Mouse (Mus musculus): ENCODE measurements around the gene Cd248. TPM values are rescaled to one million over a fixed set of nuclear protein-coding genes. Genes with fewer than 3 reads are reported as not detected.

Cd248 gene
- polyA plus RNA-seq, 1 experiment = 24.7 TPM

DNA sequence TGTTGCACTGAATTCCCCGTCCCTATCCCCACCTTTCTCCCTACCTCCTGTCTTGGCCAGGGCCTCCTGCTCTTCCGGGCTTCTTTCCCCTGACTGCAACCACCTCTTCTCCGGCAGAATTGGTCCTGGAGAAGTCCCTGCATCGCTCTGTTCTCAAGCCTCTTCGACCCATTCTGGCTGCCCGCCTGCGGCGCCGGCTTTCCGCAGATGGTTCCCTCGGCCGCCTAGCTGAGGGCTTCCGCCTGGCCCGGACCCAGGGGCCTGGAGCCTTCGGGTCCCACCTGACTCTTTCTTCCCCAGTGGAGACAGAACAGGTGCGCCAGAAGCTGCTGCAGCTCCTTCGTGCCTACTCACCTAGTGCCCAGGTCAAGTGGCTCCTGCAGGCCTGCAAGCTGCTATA lies 15.0 kb upstream of the Cd248 start:
- DNase-seq (ENCODE audit: low read depth) = no peak
- no peak for TF ChIP-seq CTCF (IDR thresholded peaks at IDR 0.05; ENCODE audit: borderline replicate concordance, extremely low read depth, insufficient read depth, insufficient read length)
- no peak for TF ChIP-seq POLR2A (IDR thresholded peaks at IDR 0.05; ENCODE audit: borderline replicate concordance, extremely low read depth, insufficient read depth, insufficient read length, poor library complexity, severe bottlenecking)

GRCm38 (mm10) chr19:5053909-5054308 lies 14.0 kb upstream of the Cd248 start:
- peak; percentile 34 for DNase-seq (ENCODE audit: low read depth)
- TF ChIP-seq POLR2A (IDR thresholded peaks at IDR 0.05; ENCODE audit: borderline replicate concordance, extremely low read depth, insufficient read depth, insufficient read length, poor library complexity, severe bottlenecking) (no peak), CTCF (IDR thresholded peaks at IDR 0.05; ENCODE audit: borderline replicate concordance, extremely low read depth, insufficient read depth, insufficient read length) (peak; percentile 80)

GRCm38 (mm10) chr19:5056251-5056650 lies 11.6 kb upstream of the Cd248 start:
- DNase-seq (ENCODE audit: low read depth) = peak; percentile 77
- TF ChIP-seq CTCF (IDR thresholded peaks at IDR 0.05; ENCODE audit: borderline replicate concordance, extremely low read depth, insufficient read depth, insufficient read length) (peak; percentile 93), POLR2A (IDR thresholded peaks at IDR 0.05; ENCODE audit: borderline replicate concordance, extremely low read depth, insufficient read depth, insufficient read length, poor library complexity, severe bottlenecking) (no peak)

DNA sequence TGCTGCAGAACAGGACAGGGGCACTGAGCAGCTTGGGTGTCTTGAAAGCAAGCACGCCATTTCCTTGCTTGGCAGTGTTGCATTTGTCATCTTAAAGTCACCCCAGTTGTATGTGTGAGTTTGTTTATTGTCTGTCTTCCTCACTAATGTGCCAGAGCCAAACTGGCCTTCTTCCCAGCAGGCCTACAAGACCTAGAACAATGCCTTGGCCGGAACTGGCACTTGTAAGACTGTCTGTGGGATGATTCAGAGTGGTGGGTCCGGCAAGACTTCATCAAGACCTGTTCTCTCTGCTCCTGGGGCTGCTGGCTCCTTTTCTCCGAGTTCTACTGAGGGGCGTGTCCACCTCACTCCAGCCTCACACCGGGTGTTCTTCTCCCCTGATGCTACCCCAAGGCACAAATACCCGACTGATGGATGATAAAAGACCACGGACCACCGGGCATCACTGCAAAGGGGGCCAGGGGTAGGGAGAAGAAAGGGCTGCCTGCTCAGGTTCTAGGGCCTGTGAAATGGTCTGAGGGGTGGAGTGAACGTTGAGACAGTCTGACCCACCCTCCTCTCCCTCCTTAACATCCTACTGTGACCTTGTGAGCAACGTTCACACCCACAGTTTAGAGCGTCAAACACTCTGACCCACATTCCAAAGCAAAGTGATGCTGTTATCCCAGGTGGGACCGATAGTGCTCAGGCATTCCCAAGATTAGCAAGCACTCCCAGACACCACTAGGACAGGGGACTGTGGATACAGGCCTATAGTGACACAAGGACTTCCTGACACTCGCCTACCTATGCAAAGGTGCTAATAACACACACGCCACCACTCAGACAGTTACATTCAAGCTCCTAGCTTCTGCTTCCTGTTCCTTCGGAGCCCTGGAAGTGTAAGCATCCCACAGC lies 9.8 kb upstream of the Cd248 start:
- no peak for DNase-seq (ENCODE audit: low read depth)
- TF ChIP-seq CTCF (IDR thresholded peaks at IDR 0.05; ENCODE audit: borderline replicate concordance, extremely low read depth, insufficient read depth, insufficient read length) (no peak), POLR2A (IDR thresholded peaks at IDR 0.05; ENCODE audit: borderline replicate concordance, extremely low read depth, insufficient read depth, insufficient read length, poor library complexity, severe bottlenecking) (no peak)

- TF ChIP-seq CTCF (IDR thresholded peaks at IDR 0.05; ENCODE audit: borderline replicate concordance, extremely low read depth, insufficient read depth, insufficient read length) = no peak
- no peak for TF ChIP-seq POLR2A (IDR thresholded peaks at IDR 0.05; ENCODE audit: borderline replicate concordance, extremely low read depth, insufficient read depth, insufficient read length, poor library complexity, severe bottlenecking)
These were observed 8.8 kb upstream of the Cd248 start for GRCm38 (mm10) chr19:5058801-5059771.

GRCm38 (mm10) chr19:5060365-5061330 lies 7.2 kb upstream of the Cd248 start:
- TF ChIP-seq CTCF (IDR thresholded peaks at IDR 0.05; ENCODE audit: borderline replicate concordance, extremely low read depth, insufficient read depth, insufficient read length) (no peak), POLR2A (IDR thresholded peaks at IDR 0.05; ENCODE audit: borderline replicate concordance, extremely low read depth, insufficient read depth, insufficient read length, poor library complexity, severe bottlenecking) (no peak)
- DNase-seq (ENCODE audit: low read depth) = no peak

More at GRCm38 (mm10) chr19:5058801-5059771, 8.8 kb upstream of the Cd248 start:
- no peak for DNase-seq (ENCODE audit: low read depth)

DNA sequence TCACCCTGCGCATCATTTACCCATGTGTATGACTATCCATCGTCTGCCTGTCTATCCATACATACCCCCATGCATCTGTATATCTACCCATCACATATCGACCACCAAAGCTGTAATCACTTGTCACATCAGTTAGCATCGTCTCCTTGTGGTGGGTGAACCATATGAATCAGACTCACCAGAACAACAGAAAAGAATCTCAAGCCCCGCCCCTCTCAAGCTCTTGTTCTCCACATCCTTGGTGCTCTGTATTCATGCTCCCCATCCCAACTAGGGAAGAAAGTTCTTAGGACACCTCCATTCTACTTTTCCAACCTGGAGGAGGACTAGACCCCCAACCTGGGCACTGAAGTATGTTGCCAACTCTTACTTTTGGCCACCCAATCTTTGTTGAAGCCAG lies 5.8 kb upstream of the Cd248 start:
- no peak for TF ChIP-seq POLR2A (IDR thresholded peaks at IDR 0.05; ENCODE audit: borderline replicate concordance, extremely low read depth, insufficient read depth, insufficient read length, poor library complexity, severe bottlenecking)
- no peak for TF ChIP-seq CTCF (IDR thresholded peaks at IDR 0.05; ENCODE audit: borderline replicate concordance, extremely low read depth, insufficient read depth, insufficient read length)
- DNase-seq (ENCODE audit: low read depth) = no peak

GRCm38 (mm10) chr19:5062446-5062845 lies 5.4 kb upstream of the Cd248 start:
- TF ChIP-seq CTCF (IDR thresholded peaks at IDR 0.05; ENCODE audit: borderline replicate concordance, extremely low read depth, insufficient read depth, insufficient read length) (no peak), POLR2A (IDR thresholded peaks at IDR 0.05; ENCODE audit: borderline replicate concordance, extremely low read depth, insufficient read depth, insufficient read length, poor library complexity, severe bottlenecking) (no peak)
- no peak for DNase-seq (ENCODE audit: low read depth)

- no peak for DNase-seq (ENCODE audit: low read depth)
These were observed 2.8 kb upstream of the Cd248 start for GRCm38 (mm10) chr19:5065104-5065503.

More at GRCm38 (mm10) chr19:5065104-5065503, 2.8 kb upstream of the Cd248 start:
- TF ChIP-seq POLR2A (IDR thresholded peaks at IDR 0.05; ENCODE audit: borderline replicate concordance, extremely low read depth, insufficient read depth, insufficient read length, poor library complexity, severe bottlenecking) (no peak), CTCF (IDR thresholded peaks at IDR 0.05; ENCODE audit: borderline replicate concordance, extremely low read depth, insufficient read depth, insufficient read length) (no peak)

Data from brain, embryonic 14.5 days (tissue).